Mouse (Mus musculus): ENCODE data around the gene Polr2b.

Polr2b gene

DNA sequence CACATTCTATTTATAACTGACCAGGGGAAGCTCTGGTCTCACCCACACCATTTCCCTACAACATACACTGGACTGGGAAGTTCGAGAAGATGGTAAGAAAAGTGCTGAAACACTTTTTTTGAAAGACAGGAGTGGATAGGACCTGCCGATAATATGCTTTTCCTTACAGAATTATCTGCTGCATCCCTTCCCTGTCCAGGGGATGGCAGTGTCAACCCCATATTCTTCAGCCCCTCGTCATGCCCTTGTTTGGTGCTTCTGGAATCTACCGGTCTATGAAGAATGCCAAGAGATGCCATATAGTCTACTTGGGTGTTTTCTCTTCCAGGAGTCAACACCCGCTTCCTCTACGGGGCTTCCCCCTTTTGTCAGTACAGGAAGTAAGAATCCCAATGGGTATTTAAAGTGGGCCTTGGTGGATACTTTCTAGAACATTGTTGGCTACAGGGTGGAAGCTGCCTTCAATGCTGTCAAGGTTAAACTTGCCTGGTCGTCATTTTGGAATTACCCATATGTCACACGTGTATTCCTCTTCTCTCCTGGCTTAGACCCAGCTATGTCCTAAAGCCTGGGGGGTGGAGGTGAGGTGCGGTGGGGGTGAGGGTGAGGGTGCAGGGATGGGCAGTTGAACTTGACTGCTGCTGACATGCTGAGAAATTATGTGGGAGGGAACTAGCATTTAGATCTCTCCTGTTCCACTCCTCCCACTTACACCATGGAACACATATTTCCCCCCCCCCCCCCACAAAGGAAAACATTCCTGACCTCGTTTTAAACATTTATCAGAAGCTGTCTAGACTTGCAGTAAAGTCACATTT is 76.9 kb downstream of the Polr2b start:
- DNase-seq (ENCODE audit: low spot score), result no peak

DNA sequence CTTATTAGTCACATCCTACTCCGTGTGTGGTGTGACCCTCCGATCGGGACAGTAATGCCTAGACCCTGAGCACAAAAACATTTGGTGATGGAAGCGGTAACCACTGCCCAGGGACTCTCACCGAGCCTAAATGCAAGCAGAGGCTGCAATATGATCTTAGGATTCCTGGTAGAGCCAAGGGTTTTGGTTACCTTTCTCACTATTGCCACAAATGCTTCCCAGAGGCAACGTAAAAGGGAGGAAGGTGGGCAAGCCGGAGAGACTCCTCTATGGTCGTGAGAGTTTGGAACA is 77.4 kb downstream of the Polr2b start:
- DNase-seq (ENCODE audit: low spot score), result no peak

DNA sequence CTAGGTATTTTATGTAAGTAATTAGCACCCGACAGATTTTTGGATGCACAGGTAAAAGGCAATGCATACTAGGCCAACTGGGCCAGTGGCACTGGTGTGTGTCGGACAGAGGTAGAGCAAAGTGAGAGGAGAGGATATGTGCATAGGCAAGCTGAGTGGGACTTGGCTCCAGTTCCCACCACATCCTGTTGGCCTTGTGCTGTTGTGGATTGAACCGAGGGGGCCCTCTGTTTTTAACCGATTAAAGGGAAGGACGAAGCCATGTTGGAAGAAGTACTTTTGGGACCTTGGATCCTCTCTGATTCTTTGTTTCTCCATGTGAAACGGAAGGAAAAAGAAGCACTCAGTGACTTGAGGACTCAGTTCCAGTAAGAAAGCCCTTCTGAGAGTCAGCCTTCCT is 78.4 kb downstream of the Polr2b start:
- DNase-seq (ENCODE audit: low spot score), result no peak

DNA sequence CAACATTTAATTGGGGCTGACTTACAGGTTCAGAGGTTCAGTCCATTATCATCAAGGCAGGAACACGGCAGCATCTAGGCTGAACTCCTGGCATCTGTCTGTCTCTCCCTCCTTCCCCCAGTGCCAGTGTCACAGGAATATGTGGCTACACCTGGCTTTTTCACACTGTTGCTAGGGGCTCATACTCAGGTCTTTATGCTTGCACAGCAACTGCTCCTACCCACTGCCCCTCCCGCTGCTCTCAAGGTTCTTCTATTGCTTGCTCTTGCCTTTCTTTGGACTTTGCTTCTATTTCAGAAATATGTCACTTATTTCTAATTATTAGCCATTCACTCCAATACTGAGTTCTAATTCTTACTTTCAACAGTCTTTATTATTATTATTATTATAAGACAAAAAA is 80.3 kb downstream of the Polr2b start:
- no peak for DNase-seq (ENCODE audit: low spot score)

DNA sequence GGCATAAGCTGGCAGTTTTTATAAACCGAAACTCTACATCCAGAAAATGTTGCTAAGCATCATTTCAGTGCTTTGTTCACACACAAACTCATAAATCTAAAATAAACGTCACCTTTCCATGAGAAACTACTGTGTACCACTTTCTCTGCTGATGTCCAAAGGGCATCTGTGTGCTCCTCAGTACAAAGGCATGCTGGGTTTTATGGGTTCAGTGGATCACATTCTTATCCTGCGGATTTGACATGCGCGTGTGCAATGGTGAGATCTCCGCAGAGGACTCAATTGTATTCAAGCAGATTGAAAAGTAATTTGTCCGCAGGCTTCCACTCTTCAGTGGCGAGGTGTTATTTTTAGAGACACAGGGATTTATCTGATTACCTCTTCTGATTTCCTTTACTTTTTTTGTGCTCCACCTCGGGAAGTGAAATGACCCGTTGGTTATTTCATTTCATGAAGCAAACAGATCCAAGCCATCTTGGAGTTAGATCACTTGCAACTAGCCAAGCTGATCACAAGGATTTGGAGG is 83.2 kb downstream of the Polr2b start:
- DNase-seq (ENCODE audit: low spot score), result no peak

DNA sequence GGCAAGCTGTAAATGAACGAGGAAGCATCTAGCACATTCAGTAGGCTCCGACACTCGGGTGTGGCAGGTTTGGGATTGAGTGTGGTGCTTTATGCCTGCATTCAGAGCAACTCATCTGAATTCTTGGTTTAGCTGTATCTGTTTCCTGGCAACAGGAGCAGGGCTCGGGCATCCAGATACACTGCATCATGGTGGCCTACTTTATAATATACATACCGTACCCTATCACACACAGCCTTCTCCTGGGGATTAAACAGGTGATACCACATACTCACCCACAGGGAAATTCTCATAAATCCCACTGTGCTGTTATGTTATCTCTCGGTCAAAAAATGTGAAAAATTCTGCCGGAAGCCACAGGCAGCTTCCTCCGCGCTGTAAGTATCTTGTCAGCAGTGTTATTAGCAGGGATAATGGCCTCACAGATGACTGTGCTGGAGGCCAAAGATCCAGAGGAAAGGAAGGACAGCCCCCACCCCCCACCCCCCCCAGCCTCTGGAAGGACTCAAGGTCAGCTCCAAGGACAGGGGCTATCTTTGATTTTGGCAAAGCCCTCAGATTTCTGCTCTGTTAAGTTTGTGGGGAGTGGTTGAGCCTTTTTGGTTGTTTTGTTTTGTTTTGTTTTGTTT is 84.2 kb downstream of the Polr2b start:
- DNase-seq (ENCODE audit: low spot score), result no peak

DNA sequence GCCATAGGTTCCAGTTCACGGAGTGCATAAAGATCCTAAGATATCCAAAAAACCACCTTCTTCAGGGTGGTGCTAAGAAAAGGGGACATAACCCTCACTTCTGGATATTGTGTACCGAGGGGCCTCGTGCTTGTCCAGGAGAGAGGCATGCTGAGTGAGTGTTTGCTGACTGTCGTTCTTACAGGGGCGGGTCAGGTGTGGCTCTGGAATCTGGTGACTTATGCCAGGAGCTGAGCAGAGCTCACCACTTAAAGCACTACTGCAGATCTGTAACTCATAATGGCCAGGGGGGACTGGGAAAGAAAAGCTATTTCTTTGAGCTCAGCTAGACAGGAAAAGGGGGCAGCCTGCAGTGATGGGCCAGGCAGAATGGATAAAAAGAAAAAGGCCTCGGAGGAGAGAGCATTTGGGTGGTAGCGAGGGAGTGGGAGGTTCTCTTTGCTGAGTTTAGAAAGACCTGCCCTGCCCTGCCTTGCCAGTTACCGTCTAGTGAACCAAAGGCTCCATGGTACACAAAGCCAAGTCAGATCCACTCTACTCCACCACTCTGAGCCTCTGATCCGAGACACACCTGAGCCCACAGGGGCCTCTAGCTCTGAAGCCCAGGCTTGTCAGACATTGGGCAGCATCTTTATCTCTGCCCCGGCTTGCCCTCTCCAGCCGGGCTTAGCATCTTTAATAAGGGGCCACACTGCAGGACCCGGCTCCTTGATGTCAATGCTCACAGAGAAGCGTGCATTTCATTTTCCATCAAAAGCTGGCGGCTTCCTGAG is 88.5 kb downstream of the Polr2b start:
- no peak for DNase-seq (ENCODE audit: low spot score)
